Mouse (Mus musculus) mesoderm, embryonic 11.5 days (tissue): ENCODE measurements at regions not wholly inside any gene's neighbourhood (a gene's known extent, or its start where the extent isn't known, plus 50 kb on each side); places are given as distances from the start of the nearest gene placed in this dataset.
A peak's percentile ranks its signal among the peaks of the same experiment; 100 is the strongest.

Source experiments
- DNase-seq: peaks from one replicate; pipeline ENCODE4 v3.0.0-alpha.2; 2012; ENCODE audit warnings: low read depth, low spot score

DNA sequence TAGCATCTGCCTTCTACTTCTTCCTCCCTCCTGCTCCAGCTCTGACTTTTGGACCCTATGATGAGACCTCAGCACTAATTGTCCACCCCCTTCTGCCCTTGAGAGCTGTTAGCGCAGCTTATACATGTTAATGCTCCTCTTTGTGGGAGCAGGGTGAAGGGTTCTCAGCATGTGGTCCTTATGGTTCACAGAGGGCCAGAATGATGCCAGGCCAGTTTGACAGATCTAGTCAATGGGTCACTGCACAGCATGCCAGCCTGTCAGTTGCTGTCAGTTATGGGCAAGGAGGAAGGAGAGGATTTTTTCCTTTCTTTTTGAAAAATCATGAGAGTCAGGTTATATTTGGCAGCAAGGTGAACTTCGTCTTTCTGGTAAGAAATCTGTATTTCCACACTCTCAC is 68.4 kb downstream of the 4931417E11Rik start:
- DNase-seq, result no peak

DNA sequence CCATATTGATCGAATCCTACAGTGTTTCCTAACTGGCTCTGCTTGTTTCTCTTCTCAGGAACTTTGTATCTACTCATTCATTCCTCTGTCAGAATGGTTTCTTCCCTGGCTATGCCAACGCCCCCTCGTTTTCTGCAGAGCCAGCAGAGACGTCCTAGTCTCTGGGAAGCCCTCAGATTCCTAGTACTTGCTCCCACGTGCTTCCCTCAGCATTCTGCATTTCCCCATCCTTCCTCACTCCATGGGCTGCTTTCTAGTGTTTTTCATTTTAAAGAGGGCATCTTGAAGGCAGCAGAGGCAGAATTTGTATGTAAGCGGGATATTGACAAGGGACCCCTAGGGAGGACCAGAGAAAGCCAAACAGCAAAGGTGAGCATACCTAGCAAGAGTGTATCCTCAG is 80.2 kb downstream of the 4931417E11Rik start:
- DNase-seq, result no peak

DNA sequence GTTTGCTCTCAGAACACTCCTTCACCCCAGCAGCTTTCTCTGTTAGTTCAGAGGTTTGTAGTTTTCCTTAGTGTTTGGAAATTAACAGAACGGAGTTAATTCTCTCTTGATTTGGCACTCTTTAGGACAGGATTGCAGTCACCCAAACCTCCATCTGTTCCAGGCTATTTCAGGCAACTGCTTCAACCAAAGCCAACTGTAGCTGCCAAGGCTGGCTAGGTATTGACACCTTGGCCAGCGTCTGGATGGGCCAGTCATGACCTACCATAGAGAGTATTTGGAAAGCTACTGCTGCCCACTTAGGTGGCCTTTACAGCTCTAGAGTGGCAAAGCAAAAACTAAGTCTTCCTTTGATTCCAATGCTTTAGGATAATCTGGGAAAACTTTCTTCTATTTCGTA is 83.2 kb downstream of the 4931417E11Rik start:
- no peak for DNase-seq

DNA sequence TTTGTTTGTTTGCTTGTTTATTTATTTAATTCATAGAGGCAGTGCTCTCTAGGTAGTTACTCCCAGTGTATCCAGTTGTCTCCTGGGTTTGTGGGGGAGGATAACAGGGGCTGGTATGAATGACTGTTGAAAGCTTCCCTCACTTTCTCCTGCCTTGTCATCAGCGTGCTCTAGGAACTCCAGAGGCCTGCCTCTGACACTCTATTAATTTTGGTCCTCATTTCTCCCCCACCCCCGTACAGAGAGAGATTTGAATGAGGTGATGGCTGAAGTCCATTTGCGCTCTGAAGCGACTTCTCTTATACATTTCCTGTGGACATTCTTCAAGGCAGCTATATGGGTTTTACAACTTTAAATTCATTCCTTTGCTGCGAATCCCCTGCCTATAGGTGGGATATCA is 89.6 kb downstream of the 4931417E11Rik start:
- DNase-seq, result no peak

DNA sequence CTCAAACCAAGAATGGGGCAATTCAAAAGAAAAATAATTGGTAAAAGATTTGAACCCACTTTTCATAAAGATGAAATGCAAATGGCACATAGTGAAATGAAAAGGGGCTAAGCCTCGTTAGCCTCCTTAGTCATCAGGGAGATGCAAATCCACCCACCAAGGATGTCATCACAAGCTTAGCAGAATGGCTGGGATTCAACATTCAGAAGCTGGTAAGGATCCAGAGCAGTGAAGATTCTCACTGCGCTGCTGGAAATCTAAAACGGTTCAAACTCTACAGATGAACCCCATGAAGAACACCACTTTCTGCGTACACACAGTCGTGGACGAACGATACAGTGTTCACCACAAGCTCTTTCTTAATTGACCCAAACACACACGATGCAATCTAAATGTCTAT is 91.6 kb downstream of the 4931417E11Rik start:
- no peak for DNase-seq

DNA sequence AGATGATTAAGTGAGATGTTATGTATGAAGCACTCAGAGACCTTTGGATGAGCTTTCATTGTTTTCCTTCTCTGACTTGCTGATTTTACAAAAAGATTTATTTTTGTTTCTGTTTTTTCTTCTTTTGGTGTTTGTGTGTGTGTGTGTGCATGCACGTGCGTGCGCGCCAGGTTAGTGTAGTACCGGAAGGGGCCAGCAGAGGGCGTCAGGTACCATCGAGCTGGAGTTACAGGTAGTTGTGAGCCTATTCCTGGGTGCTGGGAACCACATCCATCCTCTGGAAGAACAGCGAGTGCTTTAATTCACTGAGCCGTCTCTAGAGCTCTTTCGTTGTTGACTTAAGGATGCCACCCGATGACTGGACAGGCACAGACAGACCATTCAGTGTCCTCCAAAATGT is 93.2 kb downstream of the 4931417E11Rik start:
- DNase-seq, result no peak

DNA sequence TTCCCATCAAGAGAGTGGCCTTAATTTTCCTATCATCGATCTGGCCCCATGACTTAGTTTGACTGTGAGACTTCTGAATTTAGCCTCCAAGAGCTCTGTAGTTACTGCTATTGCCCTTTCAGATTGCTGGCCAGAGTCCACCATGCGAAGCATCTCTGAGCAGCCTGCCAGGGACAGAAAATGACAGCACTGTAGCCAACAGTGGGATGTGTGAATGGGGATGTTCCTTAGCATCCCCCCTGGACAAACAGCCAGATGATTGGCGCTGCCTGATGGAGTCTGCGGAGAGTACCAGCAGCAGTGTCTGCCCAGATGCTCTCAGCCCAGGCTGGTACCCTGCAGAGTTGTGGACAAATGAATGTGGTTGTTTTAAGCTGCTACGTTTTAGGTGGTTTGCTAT is 96.6 kb downstream of the 4931417E11Rik start:
- no peak for DNase-seq

DNA sequence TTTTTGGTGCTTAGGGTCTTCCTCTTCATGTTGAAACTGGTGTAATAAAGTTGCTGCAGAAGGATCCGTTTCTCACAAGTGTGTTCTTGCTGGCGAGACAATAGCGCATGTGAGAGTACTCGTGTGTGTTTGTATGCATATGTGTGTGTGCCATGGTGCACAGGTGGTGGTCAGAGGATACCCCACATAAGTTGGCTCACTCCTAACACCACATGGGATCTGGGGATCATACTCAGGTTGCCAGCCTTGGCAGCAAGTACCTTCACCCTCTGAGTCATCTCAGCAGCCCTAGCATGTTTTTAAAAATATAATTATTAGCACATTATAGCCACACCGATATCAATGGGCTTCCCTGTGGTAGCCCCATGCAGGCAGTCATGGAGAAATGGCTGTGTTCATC is 97.6 kb downstream of the 4931417E11Rik start:
- DNase-seq, result no peak

DNA sequence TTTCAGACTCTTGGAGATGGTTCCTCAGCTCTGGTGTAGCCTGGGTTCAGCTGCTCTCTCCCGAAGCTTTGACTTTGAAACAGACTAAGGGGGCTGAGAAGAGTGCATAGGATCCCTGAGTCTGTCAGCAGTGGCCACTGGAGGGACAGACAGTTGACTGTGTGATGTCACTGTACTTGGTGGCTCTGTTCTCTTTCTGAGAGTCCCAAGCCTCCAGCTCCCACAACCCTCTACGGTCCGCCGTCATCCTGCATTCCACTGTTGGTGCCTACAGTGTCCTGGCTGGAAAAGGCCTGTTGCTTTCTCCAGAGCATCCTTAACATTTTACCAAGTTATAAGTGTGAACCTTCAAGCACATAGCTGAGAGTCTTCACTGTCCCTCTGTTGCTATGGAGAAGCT is 98.6 kb downstream of the 4931417E11Rik start:
- DNase-seq, result no peak

DNA sequence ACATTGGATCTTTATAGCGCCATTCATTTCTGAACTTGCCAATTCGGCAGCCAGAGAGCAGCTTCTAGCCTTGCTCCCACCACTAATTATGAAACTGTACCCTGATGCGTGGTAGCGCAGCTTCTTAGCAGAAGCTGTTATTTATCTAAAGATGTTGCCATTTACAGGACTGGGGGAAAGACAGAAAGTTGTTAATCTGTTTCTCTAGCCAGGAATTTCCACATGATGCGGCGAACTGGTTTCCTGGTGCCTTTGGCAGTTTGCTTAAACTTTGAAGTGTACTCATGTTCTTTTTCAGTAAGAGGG is 100.7 kb downstream of the 4931417E11Rik start:
- no peak for DNase-seq

DNA sequence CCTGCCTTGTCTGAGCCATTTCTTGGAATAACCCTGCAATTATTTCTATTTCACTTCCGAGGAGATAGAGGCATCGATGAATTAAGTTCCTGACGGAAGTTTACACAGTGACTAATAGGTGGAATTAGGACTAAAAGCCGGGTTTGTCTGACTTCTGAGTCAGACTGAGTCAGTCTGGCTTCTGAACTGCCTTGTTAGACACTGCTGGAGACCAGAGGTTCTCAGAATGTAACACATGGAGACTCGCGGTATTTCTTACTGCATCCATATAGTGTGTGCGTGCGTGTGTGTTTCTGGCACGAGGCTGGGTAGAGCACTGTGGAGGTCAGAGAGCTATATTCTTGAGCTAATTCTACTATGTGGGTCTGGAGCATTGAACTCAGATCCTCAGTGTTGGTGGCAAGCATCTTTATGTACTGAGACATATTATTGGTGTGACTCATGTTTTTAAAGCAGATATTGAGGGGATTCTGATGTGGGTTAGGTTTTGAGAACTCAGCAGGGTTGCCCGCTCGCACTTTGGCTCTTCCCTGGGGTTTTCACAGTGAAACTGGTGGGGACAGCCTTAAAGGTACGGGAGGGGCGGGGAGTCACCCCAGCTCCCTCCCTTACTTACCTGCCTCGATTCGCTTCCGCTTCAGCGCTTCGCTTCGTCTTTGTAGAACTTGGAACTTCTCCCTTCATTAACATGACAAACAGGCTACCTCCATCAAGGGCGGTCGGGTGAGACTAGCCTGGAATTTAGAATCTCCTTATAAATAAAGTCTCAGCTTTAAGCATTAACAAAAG is 101.2 kb downstream of the 4931417E11Rik start:
- DNase-seq, result peak; percentile 18

DNA sequence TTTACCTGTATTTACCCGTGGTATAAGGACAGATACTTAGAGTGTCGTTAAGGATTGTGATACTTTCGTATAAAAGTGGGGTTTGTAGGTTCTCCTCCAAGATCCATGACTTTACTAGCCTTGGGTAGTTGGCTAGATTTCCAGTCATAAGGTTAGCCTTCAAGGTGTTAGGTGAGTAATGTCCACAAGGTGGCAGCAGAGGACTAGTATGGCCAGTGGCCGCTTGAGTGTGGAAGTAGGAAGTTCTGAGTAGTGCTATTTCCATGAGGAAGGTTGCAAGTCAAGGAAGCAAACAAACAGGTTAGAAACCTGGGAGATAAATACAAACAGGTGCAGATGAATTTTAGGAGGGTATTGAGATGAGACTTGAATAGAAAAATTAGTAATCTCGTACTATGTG is 101.9 kb downstream of the 4931417E11Rik start:
- DNase-seq, result peak; percentile 85

DNA sequence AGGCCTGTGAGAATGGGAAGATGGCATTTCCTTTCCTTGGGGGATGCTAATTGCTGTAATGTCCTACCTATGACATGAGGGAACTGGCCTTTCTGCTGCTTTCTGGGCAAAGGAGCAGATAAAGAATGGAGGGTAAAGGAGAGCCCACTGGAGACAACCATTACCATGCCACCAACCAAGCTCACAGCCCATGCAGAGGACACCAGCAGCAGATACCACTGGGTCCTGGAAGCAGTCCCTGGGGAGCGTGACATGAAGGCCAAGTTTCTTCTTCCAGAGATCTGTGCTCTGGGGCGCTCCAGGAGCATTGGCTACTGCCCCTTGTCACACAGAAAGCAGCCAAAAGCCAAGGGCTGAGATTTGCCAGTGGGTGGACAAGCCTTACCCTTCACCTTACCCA is 102.8 kb downstream of the 4931417E11Rik start:
- no peak for DNase-seq

DNA sequence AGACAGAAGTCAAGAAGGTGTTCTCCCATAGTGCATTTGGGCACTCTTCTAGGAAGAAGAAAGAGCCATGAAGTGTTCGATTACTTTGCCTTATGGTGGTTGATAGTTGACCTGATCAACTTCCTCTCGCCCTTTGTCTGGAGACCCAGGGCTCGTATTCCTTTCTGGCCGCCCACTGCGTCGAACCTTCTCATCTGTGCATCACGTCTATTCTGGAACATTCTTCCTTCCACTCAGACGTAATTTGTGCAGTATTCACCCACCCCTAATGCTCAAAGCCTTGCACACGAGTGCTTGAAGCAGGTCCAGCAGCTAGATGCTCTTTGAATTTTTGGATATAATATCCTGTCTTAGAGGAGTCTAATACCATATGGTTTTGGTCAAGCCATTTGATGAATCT is 104.2 kb downstream of the 4931417E11Rik start:
- DNase-seq, result no peak

DNA sequence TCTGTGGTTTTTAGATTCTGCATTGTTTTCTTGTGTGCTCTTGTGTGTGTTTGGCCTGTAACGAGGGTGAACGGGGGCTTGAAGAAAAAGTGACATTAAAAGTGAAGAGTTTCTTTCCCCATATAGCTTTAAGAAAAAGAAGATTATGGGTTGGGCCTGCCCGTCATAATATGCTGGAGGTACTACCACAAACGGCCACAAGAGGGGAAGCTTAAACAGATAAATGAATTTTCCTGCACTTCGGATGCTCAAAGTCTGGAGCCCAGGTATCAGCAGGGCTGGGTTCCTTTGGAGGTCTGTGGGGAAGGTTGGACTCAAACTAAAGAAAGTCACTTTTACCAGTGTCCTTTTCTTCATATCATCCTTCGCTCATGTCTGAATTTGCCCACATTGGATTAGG is 86.8 kb downstream of the Suclg1 start:
- DNase-seq, result no peak

DNA sequence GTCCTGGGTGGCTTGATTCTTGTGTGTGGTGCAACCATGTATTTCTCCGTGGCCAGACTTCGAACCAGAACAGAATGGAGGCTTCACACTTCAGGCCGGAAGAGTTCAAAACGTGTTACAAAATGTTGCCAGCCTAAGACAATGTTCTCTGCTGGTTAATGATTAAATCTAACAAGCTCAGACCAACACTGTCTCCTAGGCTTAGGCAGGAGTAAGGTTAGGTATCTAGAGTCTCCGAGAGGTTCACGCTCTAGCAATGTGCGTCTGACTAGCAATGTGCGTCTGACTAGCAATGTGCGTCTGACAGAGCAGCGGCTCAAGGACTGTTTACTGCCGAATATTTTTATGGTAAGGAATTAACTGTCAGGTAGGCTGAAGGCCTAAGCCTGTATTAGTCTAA is 81.5 kb downstream of the Suclg1 start:
- no peak for DNase-seq
